Mouse (Mus musculus) fibroblast of lung, adult 2 months (primary cell): ENCODE results near the gene Psrc1.

Experiments used
- DNase-seq: peaks from one replicate; pipeline ENCODE4 v3.0.0-alpha.2; 2011; ENCODE audit warnings: low read depth

Psrc1 gene

DNA sequence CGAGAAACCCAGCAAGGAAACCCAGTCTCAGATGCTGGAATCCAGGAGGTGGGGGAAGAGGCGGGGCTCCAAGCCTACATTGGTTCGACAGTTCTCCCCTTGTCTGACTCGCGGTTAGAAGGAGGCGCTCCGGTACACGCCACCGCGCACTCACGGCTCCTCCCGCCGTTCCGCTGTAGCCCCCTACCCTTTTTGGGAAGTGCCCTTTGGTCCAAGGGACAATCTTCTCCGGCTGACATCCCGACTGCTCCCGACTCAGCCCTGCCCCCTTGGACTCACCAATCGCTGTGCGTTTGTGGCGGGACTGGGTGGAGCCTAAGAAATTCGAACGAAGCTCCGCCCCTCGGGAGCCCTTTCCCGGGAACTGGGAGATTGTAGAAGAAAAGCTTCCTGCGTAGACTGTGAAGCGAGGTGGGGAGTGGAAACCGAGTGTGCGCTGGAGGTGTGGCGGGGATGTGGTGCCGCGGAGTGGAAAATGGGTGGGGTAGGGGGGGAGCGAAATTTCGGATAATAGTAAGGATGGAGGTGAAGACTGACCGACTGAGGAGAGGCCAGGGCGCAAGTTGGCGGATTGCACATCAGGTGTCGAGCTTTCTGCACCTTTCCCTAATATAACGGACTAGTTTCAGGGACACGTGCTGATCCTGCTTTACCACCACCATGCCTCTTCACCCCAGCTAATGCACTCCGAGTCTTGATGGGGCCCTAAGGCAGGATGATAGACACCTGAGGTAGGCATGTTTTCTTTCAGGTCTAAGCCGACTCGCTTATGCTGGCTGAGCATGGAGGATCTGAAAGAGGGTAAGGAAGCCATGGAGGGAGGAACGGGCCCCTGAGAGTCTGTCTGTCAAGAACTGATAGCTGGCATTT lies at the start of gene Psrc1:
Gene Psrc1 (plus strand): TSS at position 355 of the 870 bp plus-strand sequence.
- DNase-seq = peak; percentile 78

DNA sequence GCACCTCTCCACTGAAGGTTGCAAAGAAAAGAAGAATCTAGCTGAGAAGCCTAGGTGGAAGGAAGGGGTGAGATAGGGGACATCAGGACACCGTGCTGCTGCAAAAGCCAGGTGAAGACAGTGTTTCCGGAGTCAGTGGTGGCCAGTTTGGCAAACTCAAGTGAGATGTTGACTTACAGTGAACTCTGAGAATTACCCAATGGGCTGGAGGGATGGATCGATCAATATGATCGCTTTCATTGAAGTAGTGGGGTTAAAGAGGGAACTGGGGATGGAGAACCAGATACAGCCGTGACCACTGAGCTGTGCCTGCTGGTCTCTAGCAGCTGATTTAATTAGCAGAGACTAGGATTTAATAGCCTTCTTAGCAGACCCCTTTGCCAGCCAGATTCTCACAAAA lies 46.8 kb upstream of the Psrc1 start:
- DNase-seq = no peak

DNA sequence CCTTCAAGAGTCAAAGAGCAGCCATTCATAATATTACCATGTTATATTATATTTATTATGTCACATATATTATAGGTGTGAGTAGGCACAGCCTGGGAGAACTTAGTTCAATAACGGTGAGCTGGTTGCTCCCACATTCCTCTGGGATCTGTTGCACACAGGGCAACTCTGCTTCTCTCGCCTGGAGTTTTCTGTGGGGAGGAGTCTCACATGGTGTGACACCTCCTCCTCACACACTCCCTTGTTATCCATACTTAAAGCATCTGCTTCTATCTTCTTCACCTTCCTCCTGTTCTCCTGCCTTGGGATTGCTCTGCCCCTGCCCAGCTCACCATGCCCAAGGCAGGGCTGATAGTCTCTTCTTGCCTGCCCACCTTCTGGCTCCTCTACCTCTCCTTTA lies 42.6 kb upstream of the Psrc1 start:
- DNase-seq = no peak

DNA sequence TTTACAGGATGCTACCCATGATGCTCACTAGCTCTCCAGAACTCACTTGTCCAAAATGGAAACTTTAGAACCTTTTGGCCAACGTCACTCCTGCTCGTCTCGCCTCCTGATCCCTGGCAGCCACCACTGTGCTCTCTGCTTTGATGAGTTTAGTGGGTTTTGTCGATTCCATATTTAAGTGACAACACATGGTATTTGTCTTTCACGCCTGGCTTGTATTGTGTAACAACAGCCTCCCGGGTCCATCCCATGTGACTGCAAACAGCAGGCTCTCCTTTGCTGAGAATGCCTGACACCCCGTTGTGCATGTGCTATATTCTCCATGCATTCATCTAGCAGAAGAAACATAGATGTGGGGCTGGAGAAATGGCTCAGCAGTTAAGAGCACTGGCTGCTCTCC lies 41.5 kb upstream of the Psrc1 start:
- DNase-seq = no peak

DNA sequence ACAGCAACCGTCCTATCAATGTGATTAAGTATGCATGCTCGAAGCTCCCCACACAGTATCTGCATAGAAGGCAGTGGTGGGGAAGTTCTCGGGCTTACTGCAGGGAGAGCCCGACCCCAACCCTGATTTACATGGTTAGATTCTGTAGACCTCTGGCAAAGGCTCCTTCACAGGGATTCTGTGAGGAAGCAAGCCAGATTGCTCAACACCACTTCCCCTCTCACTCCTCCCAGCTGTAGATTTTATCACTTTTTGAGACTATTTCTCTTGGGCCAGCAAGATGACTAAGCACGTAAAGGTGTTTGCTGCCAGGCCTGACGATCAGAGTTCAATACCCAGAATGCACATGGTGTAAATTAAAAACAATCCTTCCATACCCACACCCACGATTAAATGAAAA lies 37.8 kb upstream of the Psrc1 start:
- DNase-seq = peak; percentile 30

DNA sequence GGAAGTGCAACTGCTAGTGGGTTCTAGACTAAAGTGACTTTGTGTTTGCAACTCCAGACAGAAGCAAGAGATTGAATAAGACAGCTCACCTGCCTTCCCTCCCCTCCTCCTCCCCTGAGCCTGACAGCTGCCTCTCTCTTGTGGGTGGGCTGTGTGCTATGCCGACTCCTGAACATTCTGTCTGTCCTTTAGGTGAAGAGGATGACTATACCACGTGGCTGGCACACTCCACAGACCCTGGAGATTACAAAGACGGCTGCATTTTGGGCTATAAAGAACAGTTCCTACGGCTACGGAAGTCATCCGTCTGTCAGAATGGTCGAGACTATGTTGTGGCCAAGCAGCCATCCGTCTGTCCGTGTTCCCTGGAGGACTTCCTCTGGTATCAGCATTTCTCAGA lies 35.3 kb upstream of the Psrc1 start:
- no peak for DNase-seq

DNA sequence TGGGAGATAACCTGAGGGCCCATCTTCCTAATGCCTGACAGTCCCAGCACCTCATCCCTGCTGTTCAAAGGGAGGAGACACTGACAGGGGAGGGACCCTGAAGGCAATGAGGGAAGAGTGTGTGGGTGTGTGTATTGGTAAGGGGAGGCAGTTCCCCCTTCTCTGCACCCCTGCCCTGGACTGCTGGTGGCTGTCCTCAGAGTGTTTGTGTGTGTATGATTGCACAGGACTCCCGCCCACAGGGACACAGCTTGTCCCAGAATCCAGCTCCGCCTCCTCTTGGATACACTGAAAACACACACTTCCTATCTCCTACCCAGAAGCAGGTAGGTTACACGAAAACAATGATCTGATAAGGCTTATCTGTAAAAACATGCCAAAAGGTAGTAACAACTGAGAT lies 28.4 kb upstream of the Psrc1 start:
- DNase-seq = no peak

DNA sequence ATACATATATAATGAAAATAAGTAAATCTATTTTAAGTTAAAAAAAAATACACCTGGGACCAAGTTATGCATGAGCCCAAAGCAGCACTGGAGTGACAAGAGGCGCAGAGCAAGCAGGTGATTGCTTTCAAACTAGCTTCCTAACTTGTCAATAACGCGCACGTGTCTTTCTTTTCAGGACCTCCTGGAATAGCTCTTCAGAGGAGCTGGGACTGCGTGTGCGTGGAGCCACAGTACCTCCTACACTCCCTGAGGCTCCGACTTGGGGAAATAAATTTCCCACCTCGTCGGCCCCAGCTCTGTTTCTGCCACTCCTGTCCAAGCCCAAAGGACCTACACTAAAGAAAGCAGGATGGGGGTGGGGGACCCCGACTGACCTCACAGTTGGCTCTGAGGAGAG lies 26.6 kb upstream of the Psrc1 start:
- DNase-seq = no peak

DNA sequence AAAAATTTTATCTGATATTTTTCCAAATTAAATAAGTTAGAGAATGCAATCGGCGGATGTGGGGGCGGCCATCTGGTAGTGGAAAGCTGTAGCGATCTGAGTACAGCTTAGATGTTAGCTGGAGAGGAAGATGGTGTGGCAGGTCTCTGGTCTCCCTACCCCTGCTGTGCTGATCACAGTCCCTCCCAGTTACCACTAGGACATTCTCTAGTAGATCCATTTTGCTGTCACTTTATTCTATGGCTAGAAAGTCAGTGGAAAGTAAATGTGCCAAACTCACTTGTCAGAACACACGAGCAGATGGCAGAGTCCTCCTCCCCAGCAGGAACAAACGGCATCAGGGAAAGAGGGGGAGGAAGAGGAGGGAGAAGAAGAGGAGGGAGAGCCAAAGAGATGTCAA lies 25.2 kb upstream of the Psrc1 start:
- no peak for DNase-seq

DNA sequence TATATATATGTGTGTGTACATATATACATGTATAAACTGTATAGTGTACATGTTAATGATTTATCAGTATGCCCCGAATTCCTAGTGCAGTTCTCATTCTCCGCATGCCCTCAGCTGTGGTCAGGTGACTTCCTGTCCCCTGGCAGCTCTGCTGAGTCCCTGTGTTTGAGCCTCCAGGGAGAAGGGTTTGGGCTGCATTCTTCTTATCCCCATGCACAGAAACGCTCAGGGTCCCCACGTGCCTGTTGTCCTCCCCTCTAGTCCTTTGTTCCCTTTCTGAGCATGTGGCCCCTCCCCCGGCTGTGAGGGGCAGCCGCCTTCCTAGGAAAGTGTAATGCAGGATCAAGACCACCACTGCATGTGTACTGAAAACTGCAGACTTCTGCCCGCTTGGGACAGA lies 22.7 kb upstream of the Psrc1 start:
- no peak for DNase-seq

DNA sequence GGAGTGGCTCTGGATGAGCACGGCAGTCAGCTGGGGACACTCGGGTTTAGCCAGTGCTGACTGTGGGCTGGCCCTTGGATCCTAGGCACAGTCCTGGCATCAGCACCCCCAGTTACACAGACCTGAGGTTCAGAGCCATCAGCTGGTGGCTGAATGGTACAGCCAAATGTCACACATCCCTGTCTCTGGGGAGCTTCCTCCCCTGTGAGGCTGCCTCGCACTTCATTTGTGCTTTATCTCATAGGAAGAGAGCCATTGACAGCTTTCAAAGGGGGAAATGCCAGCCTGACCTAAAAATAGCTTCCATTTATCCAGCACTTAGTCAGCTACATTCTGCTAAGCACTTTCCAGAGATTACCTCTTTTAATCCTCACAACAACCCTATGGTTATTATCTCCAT lies 20.0 kb upstream of the Psrc1 start:
- no peak for DNase-seq

DNA sequence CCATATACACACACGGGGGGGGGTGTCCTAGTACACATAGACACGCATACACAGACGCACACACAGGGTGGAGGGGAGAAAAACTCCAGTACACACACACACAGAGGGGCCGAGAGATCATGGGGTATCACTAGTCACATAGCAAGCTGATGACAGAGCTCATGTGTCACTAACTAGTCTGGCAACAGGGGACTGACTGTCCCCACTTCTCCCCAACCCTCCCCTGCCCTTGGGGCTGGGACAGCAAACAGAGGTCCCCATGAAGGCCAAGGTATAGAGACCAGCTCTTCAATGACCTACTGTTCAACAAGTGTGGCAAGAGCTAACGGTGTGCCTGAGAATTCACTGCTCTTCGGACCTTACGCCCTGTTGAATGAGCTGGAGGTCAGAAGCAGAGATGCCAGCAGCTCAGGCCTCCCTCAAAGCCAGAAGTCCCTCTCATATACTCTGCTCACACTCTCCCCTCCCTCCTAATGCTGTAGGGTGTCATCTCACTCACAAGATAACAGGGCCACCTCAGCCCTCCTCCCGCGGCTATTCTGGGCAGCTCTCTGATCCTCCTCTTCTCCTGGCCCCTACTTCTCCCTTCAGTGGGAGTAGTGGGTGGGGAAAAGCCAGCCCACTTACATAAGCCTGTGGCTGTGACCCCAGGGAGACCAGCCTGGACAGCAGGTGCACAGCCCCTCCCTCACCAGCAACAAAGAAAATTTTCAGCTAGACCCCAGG lies 19.2 kb upstream of the Psrc1 start, which contains the start of gene Mybphl:
Gene Mybphl (plus strand): TSS at position 642 of the 726 bp plus-strand sequence.
- no peak for DNase-seq

DNA sequence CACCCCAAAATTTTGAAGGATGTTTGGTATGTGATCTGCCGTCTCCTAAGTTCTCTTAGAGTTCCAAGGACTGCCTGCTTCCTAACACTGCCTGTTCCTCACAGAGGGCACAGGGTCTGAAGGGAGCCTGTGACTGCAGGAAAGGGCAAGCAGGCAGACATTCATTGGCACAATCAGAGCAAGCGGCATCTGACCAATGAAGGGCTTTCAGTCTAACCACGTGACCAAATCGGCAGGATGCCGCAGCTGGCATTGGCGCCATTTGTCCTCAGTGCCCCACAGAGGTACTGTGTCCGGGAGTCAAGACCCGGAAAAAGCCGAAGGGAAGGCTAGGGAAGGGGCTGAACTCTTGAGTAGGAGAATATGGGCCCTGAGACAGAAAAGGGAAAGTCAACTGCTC lies 16.5 kb upstream of the Psrc1 start:
- DNase-seq = no peak

DNA sequence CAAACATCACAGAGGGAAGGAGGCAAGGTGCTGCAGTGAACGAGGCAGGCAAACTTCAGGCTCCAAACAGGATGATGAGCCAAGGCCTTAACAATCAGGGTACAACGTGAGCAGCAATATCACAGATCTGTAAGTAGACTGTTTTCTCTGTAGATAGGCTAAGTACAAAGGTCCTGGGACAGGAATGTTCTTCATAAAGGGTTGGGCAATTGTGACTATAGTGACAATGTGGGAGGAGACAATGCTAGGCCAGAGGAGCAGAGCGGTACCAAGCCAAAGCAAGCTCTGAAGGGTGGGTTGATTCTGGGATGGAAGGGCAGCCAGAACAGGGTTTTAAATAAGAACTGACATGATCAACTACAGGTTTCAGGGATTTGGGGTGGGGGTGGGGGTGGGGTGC lies 15.8 kb upstream of the Psrc1 start:
- no peak for DNase-seq

DNA sequence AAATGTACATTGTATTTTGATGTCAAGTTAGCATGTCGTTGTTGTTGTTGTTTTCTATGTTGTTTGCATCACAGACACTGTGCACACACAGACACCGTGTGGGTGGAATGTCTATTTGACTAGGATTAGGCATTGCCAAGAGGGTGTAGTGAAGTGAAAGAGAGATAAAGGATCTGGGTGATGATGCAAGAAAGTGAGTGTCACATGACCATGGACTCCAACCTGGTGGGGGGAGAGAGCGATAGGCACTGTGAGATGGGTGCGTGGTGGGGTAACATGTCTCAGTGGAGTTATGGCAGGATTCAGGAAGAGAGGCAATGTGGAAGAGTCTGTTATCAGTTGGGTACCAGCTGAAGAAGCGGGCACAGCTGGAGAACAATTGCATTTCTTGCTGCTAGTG lies 14.9 kb upstream of the Psrc1 start:
- DNase-seq = no peak

DNA sequence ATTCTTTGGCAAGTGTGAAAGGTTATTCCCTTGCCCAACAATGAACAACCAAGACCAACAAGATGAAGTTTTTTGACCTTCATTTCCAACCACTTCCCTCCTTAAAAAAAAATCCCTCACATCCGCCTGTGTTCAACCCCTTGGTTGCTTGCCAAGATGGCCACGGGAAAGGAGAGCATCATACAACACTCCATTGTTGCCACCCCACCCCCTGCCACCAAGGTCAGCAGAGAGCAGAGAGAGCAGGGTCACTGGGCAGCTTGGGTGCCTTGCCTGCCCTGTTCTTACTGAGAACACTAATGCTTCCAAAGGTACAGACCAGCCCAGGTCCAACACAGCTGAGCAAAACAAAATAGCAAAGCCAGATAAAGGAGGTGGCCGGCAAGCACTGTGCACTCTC lies 11.4 kb upstream of the Psrc1 start:
- no peak for DNase-seq

DNA sequence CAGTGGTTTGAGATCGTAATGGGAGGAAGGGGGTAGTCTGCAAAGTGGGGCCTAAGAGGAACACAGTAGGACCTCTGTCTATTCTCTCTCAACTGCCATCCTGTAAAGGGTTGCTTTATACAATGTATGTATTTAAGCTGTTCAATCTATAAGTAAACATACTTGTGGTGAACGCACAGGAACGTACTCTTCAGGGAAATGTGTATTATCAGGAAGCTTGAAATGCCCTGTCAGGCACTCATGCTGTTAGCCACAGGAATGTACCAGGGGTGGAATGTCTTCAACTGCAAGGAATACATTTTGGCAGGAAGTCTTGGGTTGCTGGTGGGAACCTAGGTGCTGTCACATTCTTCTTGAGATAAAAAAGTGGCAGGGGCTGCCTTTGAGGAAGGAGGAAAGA lies 10.9 kb upstream of the Psrc1 start:
- no peak for DNase-seq

DNA sequence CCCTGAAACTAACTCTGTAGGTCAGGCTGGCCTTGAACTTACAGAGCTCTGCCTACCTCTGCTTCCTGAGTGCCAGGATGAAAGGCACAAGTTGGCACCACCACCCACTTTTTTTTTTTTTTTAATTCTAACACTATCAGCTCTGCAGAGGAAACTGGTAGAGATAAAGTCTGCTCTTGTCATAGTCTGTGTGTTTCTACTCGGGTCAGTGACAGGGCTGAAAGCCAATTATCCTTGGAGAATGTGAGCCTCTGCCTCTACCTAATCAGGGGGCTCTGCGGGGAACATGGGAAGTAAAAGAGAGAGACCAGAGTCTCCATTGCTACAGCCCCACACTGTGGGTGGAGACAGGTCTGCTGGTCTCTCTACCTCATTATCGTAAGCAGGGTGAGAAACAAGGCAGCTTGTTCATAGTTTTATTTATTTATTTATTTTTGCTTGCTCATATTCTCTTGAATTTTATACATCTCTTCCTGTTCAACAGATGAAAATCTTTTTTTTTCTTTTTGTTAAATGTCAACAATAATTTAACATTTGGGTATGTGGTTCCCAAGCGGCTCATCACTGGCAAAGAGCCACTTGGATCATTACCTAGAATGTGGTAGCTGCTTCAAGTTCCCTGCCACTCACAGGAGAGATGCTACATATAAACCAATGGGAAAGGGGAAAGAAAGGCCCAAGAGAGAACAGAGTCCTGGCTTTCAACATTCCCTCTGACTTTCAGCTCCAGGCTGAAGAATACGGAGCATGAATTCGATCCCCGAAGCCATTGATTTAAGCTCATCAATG lies 4.6 kb upstream of the Psrc1 start:
- DNase-seq = no peak

DNA sequence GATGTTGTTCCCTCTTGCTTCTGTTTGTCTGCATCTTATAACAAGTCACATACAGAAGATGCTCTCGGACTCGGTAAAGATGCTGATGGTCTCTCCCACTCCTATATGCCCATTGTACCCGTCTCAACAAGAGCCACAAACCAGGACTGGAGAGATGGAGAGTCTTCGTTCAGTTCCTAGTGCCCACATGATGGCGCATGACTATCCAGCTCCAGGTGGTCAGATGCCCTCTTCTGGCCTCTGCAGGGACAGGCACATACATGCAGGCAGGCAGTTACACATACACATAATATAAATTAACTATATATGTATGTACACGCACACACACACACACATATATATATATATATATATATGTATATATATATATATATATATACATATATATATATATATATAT lies 2.9 kb upstream of the Psrc1 start:
- no peak for DNase-seq

DNA sequence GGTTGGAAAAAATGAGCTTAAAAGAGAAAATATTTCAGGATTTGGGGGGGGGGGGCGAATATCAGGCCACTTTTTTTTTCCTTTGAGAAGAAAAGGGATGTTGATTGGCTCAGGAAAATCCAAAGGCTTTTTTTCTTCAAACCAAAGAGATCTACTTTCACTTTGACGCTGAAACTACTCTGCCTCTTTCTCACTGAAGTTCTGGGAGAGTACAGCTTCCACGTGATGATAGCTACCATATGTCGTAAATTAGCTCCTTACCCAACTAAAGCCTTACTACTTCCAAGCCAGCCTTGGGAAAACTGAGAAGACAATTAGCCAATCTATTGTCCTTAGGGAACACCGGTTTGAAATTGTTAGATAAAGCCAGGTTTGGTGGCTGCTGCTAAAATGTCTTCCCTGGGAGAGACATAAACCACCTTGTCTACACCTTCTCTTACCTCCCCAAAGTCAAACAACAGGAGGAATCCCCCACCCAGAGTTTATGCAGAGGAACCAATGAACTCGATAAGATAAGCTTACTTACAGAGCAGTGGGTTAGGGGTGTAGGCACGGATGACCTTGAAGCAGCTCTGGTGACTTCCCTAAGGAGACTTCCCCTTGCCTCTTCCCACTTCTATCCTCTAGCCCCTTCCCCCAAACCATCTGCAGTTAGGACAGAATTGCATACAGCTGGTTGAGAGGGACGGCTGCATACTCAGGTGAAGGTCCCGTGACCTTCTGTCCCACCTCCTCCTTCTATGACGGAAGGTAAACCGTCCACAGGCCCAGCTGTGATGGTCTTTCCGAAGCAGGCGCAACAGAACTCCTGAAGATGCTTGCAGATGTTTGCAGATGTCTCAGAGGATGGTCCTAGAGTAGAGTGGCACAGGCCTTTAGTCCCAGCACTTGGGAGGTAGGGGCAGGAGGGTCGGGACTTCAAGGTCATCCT lies 1.4 kb upstream of the Psrc1 start:
- DNase-seq = peak; percentile 44

DNA sequence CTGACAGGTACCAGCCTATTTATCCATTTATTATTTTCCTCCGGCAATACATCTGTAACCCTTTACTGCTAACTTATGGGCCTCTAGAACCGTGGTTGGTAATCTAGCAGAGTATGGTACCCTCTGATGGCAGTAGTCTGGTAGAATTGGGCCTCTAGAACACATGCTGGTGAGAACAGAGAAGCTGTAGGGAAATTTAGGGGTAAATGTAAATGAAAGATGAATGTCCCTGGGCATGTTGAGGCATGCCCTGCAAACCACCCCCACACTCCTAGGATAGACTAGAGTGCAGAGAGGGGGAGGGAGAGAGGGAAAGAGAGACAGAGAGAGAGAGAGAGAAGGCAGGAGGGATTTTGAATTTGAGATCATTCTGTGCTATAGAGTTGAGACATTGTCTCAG lies 786 bp downstream of the Psrc1 start:
- DNase-seq = no peak

DNA sequence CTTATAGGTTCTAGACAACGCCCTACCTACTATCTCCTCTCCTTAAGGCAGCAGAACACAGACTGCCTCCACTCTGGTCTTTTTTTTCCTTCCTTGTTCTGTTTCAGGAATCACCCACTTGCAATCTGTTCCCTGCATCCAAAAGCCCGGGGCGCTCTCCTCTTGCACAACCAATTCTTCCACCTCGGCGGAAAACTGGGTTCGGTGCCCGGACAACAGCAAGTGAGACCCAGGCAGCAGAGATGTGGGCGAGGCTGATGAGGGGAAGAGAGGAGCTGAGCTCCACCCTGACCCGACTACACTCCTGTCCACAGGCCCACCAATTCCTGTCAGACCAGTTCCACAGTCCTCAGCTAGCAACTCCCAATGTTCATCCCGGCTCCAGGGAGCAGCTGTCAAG lies 2.5 kb downstream of the Psrc1 start:
- no peak for DNase-seq
